Mouse (Mus musculus) heart, postnatal 0 days (tissue): ENCODE data around the gene Lmbr1l. TPM values are rescaled to one million over a fixed set of nuclear protein-coding genes. Genes with fewer than 3 reads are reported as not detected.
"Not testable (repeated sequence)": the region's sequence is repeated elsewhere in the genome, so short reads cannot be mapped to it uniquely, and the experiment has no call there.

ENCODE experiments used
- ATAC-seq: fragments of 200-750 bp; cut with Nextera tagmentation; 2 replicates; pipeline ENCODE4 v1.8.0; 2017; ENCODE audit warnings: low read depth, moderate number of reproducible peaks, moderate library complexity; ENCODE audit not compliant: insufficient read depth
- DNase-seq: peaks from one replicate; pipeline ENCODE4 v3.0.0-alpha.2; 2016; ENCODE audit warnings: low spot score
- H3K27ac ChIP-seq: fragments of 300-500 bp; sonication (generic); 2 replicates; pipeline ENCODE4 v1.5.1; 2014; ENCODE audit warnings: low read depth, mild to moderate bottlenecking
- H3K27me3 ChIP-seq: fragments of 300-500 bp; sonication (generic); 2 replicates; pipeline ENCODE4 v1.6.1; 2014; ENCODE audit warnings: low read length, mixed read lengths; ENCODE audit not compliant: control insufficient read depth, insufficient read depth
- H3K36me3 ChIP-seq: fragments of 300-500 bp; sonication (generic); replicated peaks from 2 replicates; pipeline ENCODE4 v1.6.1; 2014; ENCODE audit warnings: low read length, mixed read lengths; ENCODE audit not compliant: control insufficient read depth, insufficient read depth
- H3K4me1 ChIP-seq: fragments of 300-500 bp; sonication (generic); 2 replicates; pipeline ENCODE4 v1.6.1; 2014; ENCODE audit warnings: antibody characterized with exemption; ENCODE audit not compliant: control insufficient read depth, insufficient read depth
- H3K4me2 ChIP-seq: fragments of 300-500 bp; sonication (generic); 2 replicates; pipeline ENCODE4 v1.6.1; 2014; ENCODE audit warnings: low read depth, mild to moderate bottlenecking, low read length, moderate library complexity
- H3K4me3 ChIP-seq: fragments of 300-500 bp; sonication (generic); 2 replicates; pipeline ENCODE4 v1.5.1; 2014; ENCODE audit warnings: low read depth, low read length
- H3K9ac ChIP-seq: fragments of 300-500 bp; sonication (generic); replicated peaks from 2 replicates; pipeline ENCODE4 v1.6.1; 2014; ENCODE audit warnings: low read depth, low read length, mixed read lengths
- H3K9me3 ChIP-seq: fragments of 300-500 bp; sonication (generic); replicated peaks from 2 replicates; pipeline ENCODE4 v1.6.1; 2016; ENCODE audit warnings: low read length; ENCODE audit not compliant: control insufficient read depth
- CTCF ChIP-seq: IDR thresholded peaks from 2 replicates; pipeline ENCODE4 v1.5.1; 2016; ENCODE audit warnings: antibody characterized with exemption, control low read depth, low read depth
- EP300 ChIP-seq: IDR thresholded peaks from 2 replicates; pipeline ENCODE4 v1.6.1; 2016; ENCODE audit warnings: antibody characterized with exemption, low read depth
- WGBS: fragments of 180-500 bp; shearing (Covaris S2); extraction: QIAGEN DNeasy Blood & Tissue Kit; methylation state at CpG from one replicate; pipeline ENCODE4 v1.1.7; 2014; 5-methylcytosine and 5-hydroxymethylcytosine counted together
- polyA plus RNA-seq: library from polyadenylated mRNA; unstranded; fragments of >200 nt; fragmentation: Nextera tagmentation; extraction: Ambion mirVana; gene quantifications from 2 replicates; pipeline ENCODE4 v1.2.1, GENCODE M21; 2015
- total RNA-seq: library from RNA; depleted of rRNA; stranded (reverse); fragments of >200 nt; gene quantifications from 2 replicates; pipeline ENCODE4 v1.2.3, GENCODE M21; 2014; ENCODE audit warnings: low replicate concordance

Gene Lmbr1l
- total and polyA plus RNA-seq, 2 experiments from 2014 or later: 8.0 to 25.5 TPM

DNA sequence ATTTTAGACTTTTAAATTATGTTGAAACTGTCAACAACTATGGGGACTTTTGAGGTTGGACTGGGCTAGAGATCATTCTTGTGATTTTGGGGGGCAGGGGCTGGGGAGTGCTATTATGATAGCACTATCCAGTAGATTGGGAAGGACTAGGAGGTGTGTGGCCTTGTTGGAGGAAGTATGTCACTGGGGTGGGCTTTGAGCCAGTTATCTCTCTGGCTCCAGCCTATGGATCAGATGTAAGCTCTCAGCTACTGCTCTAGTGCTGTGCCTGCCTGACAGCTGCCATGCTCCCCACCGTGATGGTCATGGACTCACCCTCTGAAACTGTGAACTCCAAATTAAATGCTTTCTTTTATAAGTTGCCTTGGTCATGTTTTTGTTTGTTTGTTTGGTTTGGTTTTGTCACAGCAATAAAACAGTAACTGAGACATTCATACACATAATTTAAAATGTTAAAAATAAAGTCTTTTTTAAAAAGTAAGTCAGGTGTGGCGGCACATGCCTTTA lies 5.1 kb upstream of the Lmbr1l start:
- DNase-seq: no peak
- no peaks in the 10 kb centered on the region for H3K9me3 ChIP-seq
- no peak overlapping the region for H3K27ac ChIP-seq
- H3K4me1 ChIP-seq: no peaks in the 10 kb centered on the region
- TF ChIP-seq EP300: no peak
- no peak for TF ChIP-seq CTCF
- no peak for ATAC-seq
- no peak overlapping the region for H3K9ac ChIP-seq
- H3K4me2 ChIP-seq: no peak overlapping the region
- no peak overlapping the region for H3K4me3 ChIP-seq
- 72% methylated on average over 2 of the region's 2 CpGs for WGBS
- no peaks in the 10 kb centered on the region for H3K27me3 ChIP-seq
- 0 out of 2 replicates have a peak, but pooled peaks cover 3% of the 10 kb centered on the region for H3K36me3 ChIP-seq

GRCm38 (mm10) chr15:98922581-98922980 lies 4.5 kb upstream of the Lmbr1l start:
- Histone ChIP-seq H3K4me2 (no peak overlapping the region), H3K27ac (no peak overlapping the region), H3K4me3 (no peak overlapping the region), H3K36me3 (0 out of 2 replicates have a peak, but pooled peaks cover 3% of the 10 kb centered on the region), H3K27me3 (no peaks in the 10 kb centered on the region), H3K4me1 (no peaks in the 10 kb centered on the region), H3K9me3 (no peaks in the 10 kb centered on the region), H3K9ac (no peak overlapping the region)
- DNase-seq (no peak), ATAC-seq (no peak)
- WGBS: 26% methylated on average over 3 of the region's 3 CpGs
- TF ChIP-seq EP300: no peak
- no peak for TF ChIP-seq CTCF

- H3K9me3 ChIP-seq: no peaks in the 10 kb centered on the region
- TF ChIP-seq EP300: no peak
- no peak for TF ChIP-seq CTCF
- no peak overlapping the region for H3K27ac ChIP-seq
- WGBS: 87% methylated on average over 5 of the region's 5 CpGs
- H3K27me3 ChIP-seq: no peaks in the 10 kb centered on the region
- ATAC-seq: no peak
- DNase-seq: no peak
- H3K4me1 ChIP-seq: peaks cover 4% of the 10 kb centered on the region
- no peak overlapping the region for H3K9ac ChIP-seq
- no peak overlapping the region for H3K4me3 ChIP-seq
- 0 out of 2 replicates have a peak, but pooled peaks cover 3% of the 10 kb centered on the region for H3K36me3 ChIP-seq
- no peak overlapping the region for H3K4me2 ChIP-seq
Observed at GRCm38 (mm10) chr15:98921510-98921909, 3.5 kb upstream of the Lmbr1l start.

GRCm38 (mm10) chr15:98918499-98918895 lies 466 bp upstream of the Lmbr1l start:
- 19% methylated on average over 8 of the region's 8 CpGs for WGBS
- not testable (repeated sequence) for H3K9me3 ChIP-seq, H3K27me3 ChIP-seq, DNase-seq, ATAC-seq
- Histone ChIP-seq H3K4me3 (peak overlapping the region; percentile 95), H3K4me1 (peaks cover 12% of the 10 kb centered on the region), H3K9ac (peak overlapping the region; percentile 26; the same call in 1 of the 2 replicates), H3K27ac (peak overlapping the region; percentile 66), H3K36me3 (peaks cover 20% of the 10 kb centered on the region), H3K4me2 (peak overlapping the region; percentile 60)

GRCm38 (mm10) chr15:98917091-98917490 lies 940 bp downstream of the Lmbr1l start:
- no peak for ATAC-seq
- H3K4me3 ChIP-seq: peak overlapping the region; percentile 95
- under 1% methylated on average over 14 of the region's 14 CpGs for WGBS
- peak overlapping the region; percentile 94 for H3K4me2 ChIP-seq
- H3K9me3 ChIP-seq: no peaks in the 10 kb centered on the region
- peaks cover 33% of the 10 kb centered on the region for H3K36me3 ChIP-seq
- peak overlapping the region; percentile 87 for H3K9ac ChIP-seq
- TF ChIP-seq CTCF (no peak), EP300 (no peak)
- H3K27me3 ChIP-seq: no peaks in the 10 kb centered on the region
- peak overlapping the region; percentile 97 for H3K27ac ChIP-seq
- H3K4me1 ChIP-seq: peaks cover 12% of the 10 kb centered on the region
- DNase-seq: no peak

DNA sequence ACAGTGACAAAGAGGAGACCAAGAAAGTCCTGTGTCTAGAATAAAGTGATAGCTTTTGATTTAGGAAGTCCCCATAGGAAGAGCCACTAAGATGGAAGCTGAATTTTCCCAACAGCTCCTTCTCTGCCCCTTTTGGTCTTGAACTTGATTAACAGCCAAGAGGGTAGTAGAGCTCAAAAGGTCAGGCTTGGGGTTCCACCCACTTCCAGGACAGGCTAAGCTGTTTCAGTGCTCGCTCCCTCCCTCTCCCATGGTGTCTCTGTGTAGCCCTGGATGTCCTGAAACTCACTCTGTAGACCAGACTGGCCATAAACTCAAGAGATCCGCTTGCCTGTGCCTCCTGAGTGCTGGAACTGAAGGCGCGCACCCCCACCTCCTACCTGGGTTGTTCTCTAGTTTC lies 2.0 kb downstream of the Lmbr1l start:
- Histone ChIP-seq H3K9me3 (no peaks in the 10 kb centered on the region), H3K36me3 (peaks cover 44% of the 10 kb centered on the region), H3K9ac (no peak overlapping the region), H3K27me3 (no peaks in the 10 kb centered on the region), H3K4me2 (peak overlapping the region; percentile 94), H3K4me3 (no peak overlapping the region), H3K27ac (no peak overlapping the region), H3K4me1 (peaks cover 12% of the 10 kb centered on the region)
- 89% methylated on average over 4 of the region's 4 CpGs for WGBS
- ATAC-seq: no peak
- no peak for TF ChIP-seq EP300
- TF ChIP-seq CTCF: no peak
- DNase-seq: no peak
